Mouse (Mus musculus): ENCODE data around the gene Cpsf4l. TPM values are rescaled to one million over a fixed set of nuclear protein-coding genes. Genes with fewer than 3 reads are reported as not detected.

The Cpsf4l gene
- total and polyA plus RNA-seq, 2 experiments: 3.0 to 9.9 TPM

DNA sequence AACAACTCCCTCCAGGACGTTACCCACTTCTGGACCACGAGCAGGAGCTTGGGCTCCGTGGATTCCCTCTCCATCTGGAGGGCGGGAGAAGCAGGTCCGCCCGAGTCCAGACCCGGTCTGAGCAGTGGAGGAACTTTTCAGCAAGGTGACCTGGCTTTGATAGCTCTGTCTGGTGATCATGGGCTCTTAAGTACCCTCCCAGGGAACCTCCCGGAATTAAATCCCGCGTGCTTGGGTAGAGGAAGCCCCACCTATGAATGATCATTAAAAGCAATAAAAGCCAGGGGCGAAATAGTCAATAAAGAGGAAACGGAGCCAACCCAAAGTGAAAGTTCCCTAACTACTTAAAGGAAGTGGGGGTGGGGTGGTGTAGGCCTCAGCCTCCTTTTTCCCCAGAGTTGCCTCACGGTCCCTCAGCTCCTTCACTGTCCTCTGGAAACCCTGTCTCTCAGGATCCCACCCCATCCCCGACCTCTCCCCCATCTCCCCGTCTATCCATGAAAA lies 42.4 kb upstream of the Cpsf4l start:
- Histone ChIP-seq H3K27me3 (ENCODE audit: control insufficient read depth, insufficient read depth, low read length) (no peaks in the 10 kb centered on the region), H3K36me3 (ENCODE audit: control insufficient read depth, insufficient read depth, low read length) (no peaks in the 10 kb centered on the region), H3K4me3 (ENCODE audit: insufficient read depth, low read depth, low read length) (peak overlapping the region; percentile 81), H3K4me1 (ENCODE audit: control insufficient read depth, insufficient read depth, low read length) (peaks cover 14% of the 10 kb centered on the region), H3K27ac (replicated peaks; ENCODE audit: insufficient read depth, low read depth, low read length) (peak overlapping the region; percentile 61), H3K9ac (ENCODE audit: low read depth, low read length) (peak overlapping the region; percentile 82), H3K79me2 (ENCODE audit: control insufficient read depth, insufficient read depth, low read length) (peaks cover 14% of the 10 kb centered on the region)
- DNase-seq (ENCODE audit: extremely low read depth, low read depth, low spot score): peak; percentile 12
- WGBS: 25% methylated on average over 15 of the region's 15 CpGs
- TF ChIP-seq CTCF (IDR thresholded peaks at IDR 0.05; ENCODE audit: low read depth, low read length) (no peak), POLR2A (IDR thresholded peaks at IDR 0.05; ENCODE audit: extremely low read depth, insufficient read depth, low read length) (no peak)

DNA sequence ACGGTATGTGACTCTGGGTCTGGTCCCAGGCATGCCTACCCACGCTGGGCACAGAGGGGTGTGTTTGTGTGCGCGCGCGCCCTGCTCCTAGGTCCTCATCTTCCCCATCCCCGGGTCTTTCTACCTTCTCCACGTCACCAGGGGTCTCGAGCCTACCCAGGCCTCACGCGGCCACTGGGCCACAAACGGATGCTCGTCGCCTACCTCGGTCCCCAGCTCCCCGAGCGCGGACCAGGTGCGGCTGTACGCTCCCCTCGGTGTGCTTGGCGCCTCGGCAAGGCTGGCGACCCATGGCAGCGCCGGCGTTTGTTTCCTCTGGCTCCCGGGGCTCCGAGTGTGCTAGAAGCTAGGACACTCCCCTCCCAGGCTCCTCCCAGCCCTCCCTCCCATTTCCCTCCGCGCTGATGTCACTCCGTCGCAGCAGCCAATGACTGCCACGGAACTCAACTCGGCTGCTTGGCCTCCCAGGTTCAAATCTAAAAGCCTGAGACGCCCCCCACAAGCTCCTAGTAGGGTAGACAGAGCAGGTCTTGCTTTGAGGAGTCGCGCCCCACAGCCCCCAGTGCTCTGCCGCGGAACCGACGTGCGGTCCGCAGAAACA lies 41.8 kb upstream of the Cpsf4l start, which contains the start of gene Cdc42ep4:
Cdc42ep4 (minus strand) TSS at position 398 of the 601 bp plus-strand sequence.
- DNase-seq (ENCODE audit: extremely low read depth, low read depth, low spot score): peak; percentile 83
- no peaks in the 10 kb centered on the region for H3K27me3 ChIP-seq (ENCODE audit: control insufficient read depth, insufficient read depth, low read length)
- H3K27ac ChIP-seq (replicated peaks; ENCODE audit: insufficient read depth, low read depth, low read length): peak within 1 kb of the TSS; percentile 91
- peaks cover 16% of the 10 kb centered on the region for H3K4me1 ChIP-seq (ENCODE audit: control insufficient read depth, insufficient read depth, low read length)
- TF ChIP-seq POLR2A (IDR thresholded peaks at IDR 0.05; ENCODE audit: extremely low read depth, insufficient read depth, low read length): peak; percentile 97
- TF ChIP-seq CTCF (IDR thresholded peaks at IDR 0.05; ENCODE audit: low read depth, low read length): no peak
- WGBS: under 1% methylated on average over 44 of the region's 44 CpGs
- H3K36me3 ChIP-seq (ENCODE audit: control insufficient read depth, insufficient read depth, low read length): no peaks in the 10 kb centered on the region
- peak within 1 kb of the TSS; percentile 81 for H3K4me3 ChIP-seq (ENCODE audit: insufficient read depth, low read depth, low read length)
- H3K9ac ChIP-seq (ENCODE audit: low read depth, low read length): peak within 1 kb of the TSS; percentile 93
- peaks cover 18% of the 10 kb centered on the region for H3K79me2 ChIP-seq (ENCODE audit: control insufficient read depth, insufficient read depth, low read length)

DNA sequence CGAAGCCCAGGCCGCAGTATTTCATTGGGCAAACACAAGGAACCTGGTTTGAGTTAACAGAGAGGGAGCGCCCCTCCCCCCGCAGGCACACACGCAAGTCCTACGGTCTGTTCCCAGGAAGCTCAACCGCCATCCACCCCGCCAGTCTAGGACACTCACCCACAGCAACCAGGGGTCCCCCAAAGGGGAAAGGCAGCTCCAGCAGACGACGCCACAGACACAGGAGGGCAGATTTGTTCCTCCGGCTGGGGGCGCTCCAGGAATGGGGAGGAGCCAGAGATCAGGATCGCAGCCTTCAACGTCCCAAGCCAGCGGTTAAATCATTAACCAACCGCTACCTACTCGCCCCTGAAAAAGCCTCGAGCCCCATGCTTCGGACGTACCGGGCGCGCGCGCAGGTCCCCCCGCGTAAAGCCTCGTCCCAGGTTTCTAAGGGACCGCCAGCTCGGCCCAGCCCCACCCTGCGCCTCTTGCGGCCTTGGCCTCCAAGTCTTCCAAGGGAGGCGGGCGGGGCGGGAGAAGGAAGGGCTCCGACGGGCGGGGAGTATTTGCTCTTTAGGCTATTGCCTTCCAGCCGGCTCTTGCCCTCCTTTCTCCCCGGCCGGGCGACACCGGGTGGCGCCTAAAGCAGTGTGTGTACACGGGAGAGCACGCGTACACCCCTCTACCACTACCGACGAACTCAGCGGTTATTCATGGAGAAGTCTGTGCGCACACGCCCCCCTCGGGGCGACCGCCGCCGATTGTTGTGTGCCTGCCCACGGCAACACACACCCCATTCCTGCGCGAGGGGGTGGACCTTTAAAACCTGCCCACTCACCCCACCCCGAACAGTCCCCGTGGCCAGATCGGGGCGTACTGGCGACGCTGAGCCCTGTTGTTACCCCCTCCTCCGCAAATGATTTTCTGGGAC lies 41.0 kb upstream of the Cpsf4l start:
- DNase-seq (ENCODE audit: extremely low read depth, low read depth, low spot score): peak; percentile 87
- Histone ChIP-seq H3K9ac (ENCODE audit: low read depth, low read length) (peak overlapping the region; percentile 93), H3K27ac (replicated peaks; ENCODE audit: insufficient read depth, low read depth, low read length) (peak overlapping the region; percentile 91), H3K79me2 (ENCODE audit: control insufficient read depth, insufficient read depth, low read length) (peaks cover 23% of the 10 kb centered on the region), H3K4me3 (ENCODE audit: insufficient read depth, low read depth, low read length) (peak overlapping the region; percentile 81), H3K4me1 (ENCODE audit: control insufficient read depth, insufficient read depth, low read length) (peaks cover 19% of the 10 kb centered on the region), H3K27me3 (ENCODE audit: control insufficient read depth, insufficient read depth, low read length) (no peaks in the 10 kb centered on the region), H3K36me3 (ENCODE audit: control insufficient read depth, insufficient read depth, low read length) (no peaks in the 10 kb centered on the region)
- TF ChIP-seq POLR2A (IDR thresholded peaks at IDR 0.05; ENCODE audit: extremely low read depth, insufficient read depth, low read length): 0 out of 2 replicates have a peak, but pooled peaks have one; percentile 60
- peak; percentile 62 for TF ChIP-seq CTCF (IDR thresholded peaks at IDR 0.05; ENCODE audit: low read depth, low read length)
- WGBS: under 1% methylated on average over 67 of the region's 67 CpGs

- Histone ChIP-seq H3K4me3 (ENCODE audit: insufficient read depth, low read depth, low read length) (peak overlapping the region; percentile 81), H3K9ac (ENCODE audit: low read depth, low read length) (peak overlapping the region; percentile 93), H3K36me3 (ENCODE audit: control insufficient read depth, insufficient read depth, low read length) (no peaks in the 10 kb centered on the region), H3K4me1 (ENCODE audit: control insufficient read depth, insufficient read depth, low read length) (peaks cover 22% of the 10 kb centered on the region), H3K27ac (replicated peaks; ENCODE audit: insufficient read depth, low read depth, low read length) (peak overlapping the region; percentile 91), H3K27me3 (ENCODE audit: control insufficient read depth, insufficient read depth, low read length) (no peaks in the 10 kb centered on the region), H3K79me2 (ENCODE audit: control insufficient read depth, insufficient read depth, low read length) (peaks cover 30% of the 10 kb centered on the region)
- peak; percentile 96 for DNase-seq (ENCODE audit: extremely low read depth, low read depth, low spot score)
- no peak for TF ChIP-seq CTCF (IDR thresholded peaks at IDR 0.05; ENCODE audit: low read depth, low read length)
- TF ChIP-seq POLR2A (IDR thresholded peaks at IDR 0.05; ENCODE audit: extremely low read depth, insufficient read depth, low read length): no peak
- 7% methylated on average over 9 of the region's 9 CpGs for WGBS
These were observed 40.0 kb upstream of the Cpsf4l start for GRCm38 (mm10) chr11:113749749-113750351.

DNA sequence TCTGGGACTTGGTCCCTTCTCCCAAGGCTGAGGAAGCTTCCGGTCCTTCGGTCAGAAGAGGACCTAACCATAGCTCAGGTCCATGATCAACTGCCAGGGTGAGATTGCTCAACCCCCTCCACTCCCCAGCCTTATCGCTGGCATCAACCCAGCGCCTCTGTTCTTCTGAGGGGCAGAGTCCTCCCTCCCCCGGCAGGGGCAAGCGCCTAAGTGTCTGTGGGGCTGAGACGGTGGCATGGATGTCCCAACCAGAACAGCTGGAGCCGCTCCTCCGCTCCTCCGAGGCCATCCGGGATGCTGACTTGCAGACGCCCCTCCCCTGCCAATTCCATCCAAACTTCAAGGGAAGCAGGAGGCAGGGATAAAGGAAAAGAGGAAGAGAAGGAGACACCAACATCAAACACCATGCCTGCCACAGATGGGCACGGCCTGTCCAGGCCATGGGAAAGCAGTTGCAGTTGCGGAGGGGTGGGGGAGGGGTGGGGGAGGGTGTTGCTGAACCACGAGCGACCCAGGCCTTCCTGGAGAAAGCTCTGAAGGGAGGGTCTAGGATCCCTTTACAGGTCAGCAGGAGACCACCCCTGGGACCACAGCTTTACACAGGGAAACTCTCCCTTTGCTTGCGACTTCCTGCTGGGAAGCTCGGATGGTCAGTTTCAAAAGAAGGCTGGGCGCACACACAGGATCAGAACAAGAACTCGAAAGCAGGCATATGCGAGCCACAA lies 39.1 kb upstream of the Cpsf4l start:
- peak; percentile 95 for DNase-seq (ENCODE audit: extremely low read depth, low read depth, low spot score)
- Histone ChIP-seq H3K4me1 (ENCODE audit: control insufficient read depth, insufficient read depth, low read length) (peaks cover 22% of the 10 kb centered on the region), H3K79me2 (ENCODE audit: control insufficient read depth, insufficient read depth, low read length) (peaks cover 36% of the 10 kb centered on the region), H3K4me3 (ENCODE audit: insufficient read depth, low read depth, low read length) (peak overlapping the region; percentile 81), H3K27ac (replicated peaks; ENCODE audit: insufficient read depth, low read depth, low read length) (peak overlapping the region; percentile 91), H3K36me3 (ENCODE audit: control insufficient read depth, insufficient read depth, low read length) (0 out of 2 replicates have a peak, but pooled peaks cover 2% of the 10 kb centered on the region), H3K27me3 (ENCODE audit: control insufficient read depth, insufficient read depth, low read length) (no peaks in the 10 kb centered on the region), H3K9ac (ENCODE audit: low read depth, low read length) (peak overlapping the region; percentile 93)
- 4% methylated on average over 21 of the region's 21 CpGs for WGBS
- TF ChIP-seq CTCF (IDR thresholded peaks at IDR 0.05; ENCODE audit: low read depth, low read length): no peak
- peak; percentile 36; the same call in 1 of the 2 replicates for TF ChIP-seq POLR2A (IDR thresholded peaks at IDR 0.05; ENCODE audit: extremely low read depth, insufficient read depth, low read length)
